Comparison of ENCODE assay signal across 8 mouse cellular contexts in the genomic region with DNA sequence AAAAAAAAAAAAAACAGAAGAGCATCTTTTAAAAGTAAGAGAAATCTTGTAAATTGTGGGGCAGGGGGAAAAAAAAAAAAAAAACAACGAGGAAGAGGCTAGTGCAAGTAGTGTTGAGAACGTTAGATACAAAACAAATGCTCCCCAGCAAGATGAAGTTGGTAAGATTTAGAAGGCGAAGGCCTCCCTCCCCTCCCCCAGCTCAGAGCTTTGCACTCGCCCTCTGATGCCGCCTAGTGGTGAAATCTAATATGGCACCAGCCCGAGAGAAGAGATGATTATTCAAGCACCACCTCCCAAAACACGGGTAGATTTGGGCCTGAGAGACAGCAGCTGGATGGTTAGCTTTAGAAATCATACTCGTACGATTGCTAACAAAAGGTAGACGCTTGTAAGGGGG. TPM values are rescaled to one million over a fixed set of nuclear protein-coding genes. Genes with fewer than 3 reads are reported as not detected.
DNase-seq lines count a peak whose midpoint lies in the region; ATAC-seq and TF ChIP-seq lines count a peak whose summit lies in the region.

No protein-coding gene starts in this region.

- peaks cover 8% of the 10 kb centered on the region for H3K4me1 ChIP-seq in forebrain, embryonic 13.5 days
- H3K4me1 ChIP-seq in heart, embryonic 14.5 days (ENCODE audit: control insufficient read depth in 2 of 2, insufficient read depth in 2 of 2, low read length in 2 of 2) = peaks cover 3 to 4% of the 10 kb centered on the region in 2 experiments; a peak in 1 of 4 replicates
- 0 out of 2 replicates have a peak, but pooled peaks cover 7% of the 10 kb centered on the region for H3K4me1 ChIP-seq in kidney, postnatal 0 days (replicated peaks; ENCODE audit: insufficient read depth, low read length)
- no peaks in the 10 kb centered on the region for H3K4me1 ChIP-seq in liver, embryonic 11.5 days (replicated peaks; ENCODE audit: control insufficient read depth, insufficient read depth, low read length)
- H3K4me1 ChIP-seq in neural tube, embryonic 13.5 days (replicated peaks) = peaks cover 40% of the 10 kb centered on the region

- H3K9ac ChIP-seq in forebrain, embryonic 13.5 days = no peak overlapping the region
- no peak overlapping the region for H3K9ac ChIP-seq in heart, embryonic 14.5 days (ENCODE audit: low read length)
- no peak overlapping the region for H3K9ac ChIP-seq in kidney, postnatal 0 days (ENCODE audit: low read depth, low read length)
- H3K9ac ChIP-seq in liver, embryonic 11.5 days (ENCODE audit: low read depth, low read length) = no peak overlapping the region
- peak overlapping the region; percentile 43; the same call in 1 of the 2 replicates for H3K9ac ChIP-seq in neural tube, embryonic 13.5 days

- DNase-seq in ES-CJ7 (ENCODE audit: low read depth, low spot score) = peak; percentile 91
- DNase-seq in c-Kit-positive CD71-negative TER-119-negative erythroid progenitor cells, embryonic 14.5 days (ENCODE audit: low read depth) = peak; percentile 42
- peak; percentile 91 for DNase-seq in kidney, postnatal 0 days (ENCODE audit: low spot score)
- DNase-seq in liver, embryonic 11.5 days (ENCODE audit: low spot score) = peak; percentile 75
- DNase-seq in thymus, postnatal 10 days (ENCODE audit: low spot score in 2 of 2) = peak; percentile 10 to 66

- H3K27ac ChIP-seq in forebrain, embryonic 13.5 days = peak overlapping the region; percentile 57
- no peak overlapping the region for H3K27ac ChIP-seq in heart, embryonic 14.5 days (replicated peaks in 1 of 2; ENCODE audit: control insufficient read depth in 1 of 2, insufficient read depth in 1 of 2, low read depth in 2 of 2, low read length in 2 of 2)
- H3K27ac ChIP-seq in kidney, postnatal 0 days = no peak overlapping the region
- H3K27ac ChIP-seq in liver, embryonic 11.5 days (ENCODE audit: low read depth, low read length) = no peak overlapping the region
- peak overlapping the region; percentile 54; the same call in 1 of the 2 replicates for H3K27ac ChIP-seq in neural tube, embryonic 13.5 days (replicated peaks)

- 2% methylated on average over 10 of the region's 10 CpGs for WGBS in forebrain, embryonic 13.5 days
- WGBS in heart, embryonic 14.5 days = 4% methylated on average over 10 of the region's 10 CpGs
- 5% methylated on average over 10 of the region's 10 CpGs for WGBS in kidney, postnatal 0 days
- 4% methylated on average over 10 of the region's 10 CpGs for WGBS in liver, embryonic 11.5 days
- under 1% methylated on average over 10 of the region's 10 CpGs for WGBS in neural tube, embryonic 13.5 days

- ATAC-seq in forebrain, embryonic 13.5 days = peak; percentile 59
- no peak for ATAC-seq in heart, embryonic 14.5 days (ENCODE audit: insufficient number of reproducible peaks, insufficient read depth, low FRiP score, low read depth)
- no peak for ATAC-seq in kidney, postnatal 0 days (replicated peaks; ENCODE audit: low FRiP score, low read depth)
- ATAC-seq in liver, embryonic 11.5 days (replicated peaks; ENCODE audit: low FRiP score) = no peak
- ATAC-seq in neural tube, embryonic 13.5 days (ENCODE audit: low read depth) = no peak

- H3K9me3 ChIP-seq in forebrain, embryonic 13.5 days (replicated peaks) = no peaks in the 10 kb centered on the region
- no peaks in the 10 kb centered on the region for H3K9me3 ChIP-seq in heart, embryonic 14.5 days (ENCODE audit: control insufficient read depth, low read length)
- no peaks in the 10 kb centered on the region for H3K9me3 ChIP-seq in kidney, postnatal 0 days (replicated peaks; ENCODE audit: low read length)
- no peaks in the 10 kb centered on the region for H3K9me3 ChIP-seq in liver, embryonic 11.5 days (ENCODE audit: control insufficient read depth, low read length)
- H3K9me3 ChIP-seq in neural tube, embryonic 13.5 days = no peaks in the 10 kb centered on the region

- H3K27me3 ChIP-seq in forebrain, embryonic 13.5 days = no peaks in the 10 kb centered on the region
- no peaks in the 10 kb centered on the region for H3K27me3 ChIP-seq in heart, embryonic 14.5 days (ENCODE audit: control insufficient read depth, insufficient read depth, low read length)
- H3K27me3 ChIP-seq in kidney, postnatal 0 days (ENCODE audit: insufficient read depth, low read length) = no peaks in the 10 kb centered on the region
- H3K27me3 ChIP-seq in liver, embryonic 11.5 days (replicated peaks; ENCODE audit: control insufficient read depth, insufficient read depth, low read length) = no peaks in the 10 kb centered on the region
- no peaks in the 10 kb centered on the region for H3K27me3 ChIP-seq in neural tube, embryonic 13.5 days

- H3K4me2 ChIP-seq in forebrain, embryonic 13.5 days = peak overlapping the region; percentile 21; the same call in 1 of the 2 replicates
- H3K4me2 ChIP-seq in heart, embryonic 14.5 days (ENCODE audit: low read length) = peak overlapping the region; percentile 26; the same call in 1 of the 2 replicates
- no peak overlapping the region for H3K4me2 ChIP-seq in kidney, postnatal 0 days (ENCODE audit: low read length)
- H3K4me2 ChIP-seq in liver, embryonic 11.5 days = no peak overlapping the region; the same call in 1 of the 2 replicates
- H3K4me2 ChIP-seq in neural tube, embryonic 13.5 days = no peak overlapping the region; the same call in 1 of the 2 replicates

- no peaks in the 10 kb centered on the region for H3K36me3 ChIP-seq in forebrain, embryonic 13.5 days (ENCODE audit: poor library complexity, severe bottlenecking)
- no peaks in the 10 kb centered on the region for H3K36me3 ChIP-seq in heart, embryonic 14.5 days (ENCODE audit: control insufficient read depth, insufficient read depth, low read length)
- no peaks in the 10 kb centered on the region for H3K36me3 ChIP-seq in kidney, postnatal 0 days (ENCODE audit: insufficient read depth, low read length)
- H3K36me3 ChIP-seq in liver, embryonic 11.5 days (ENCODE audit: control insufficient read depth, insufficient read depth, low read length) = no peaks in the 10 kb centered on the region
- H3K36me3 ChIP-seq in neural tube, embryonic 13.5 days = no peaks in the 10 kb centered on the region

- no peak overlapping the region for H3K4me3 ChIP-seq in forebrain, embryonic 13.5 days
- no peak overlapping the region for H3K4me3 ChIP-seq in heart, embryonic 14.5 days (ENCODE audit: control insufficient read depth in 1 of 2, insufficient read depth in 1 of 2, low read depth in 1 of 2, low read length in 2 of 2)
- no peak overlapping the region for H3K4me3 ChIP-seq in kidney, postnatal 0 days (replicated peaks; ENCODE audit: low read depth, low read length)
- no peak overlapping the region for H3K4me3 ChIP-seq in liver, embryonic 11.5 days (ENCODE audit: low read depth, low read length)
- no peak overlapping the region for H3K4me3 ChIP-seq in neural tube, embryonic 13.5 days

- peak; percentile 94 for TF ChIP-seq CTCF in kidney, postnatal 0 days (IDR thresholded peaks at IDR 0.05; ENCODE audit: low read depth)

RNA-seq across cellular contexts. Expression of a gene that starts 22.1 kb away (rescaled TPM):
- 4.3 and 5.1 TPM in 2 replicates for polyA plus RNA-seq in forebrain, embryonic 13.5 days (2015; fragmentation: Nextera tagmentation; extraction: Ambion mirVana)
- polyA plus RNA-seq in heart, embryonic 14.5 days (2014; fragmentation: Nextera tagmentation; extraction: Ambion mirVana) = 5.8 and 6.7 TPM in 2 replicates
- polyA plus RNA-seq in kidney, postnatal 0 days (2015; fragmentation: Nextera tagmentation; extraction: Ambion mirVana) = 3.3 and 3.4 TPM in 2 replicates
- polyA plus RNA-seq in liver, embryonic 11.5 days (2014; fragmentation: Nextera tagmentation; extraction: Ambion mirVana) = 1.3 and 1.7 TPM in 2 replicates
- polyA plus RNA-seq in neural tube, embryonic 13.5 days (2015; fragmentation: Nextera tagmentation; extraction: Ambion mirVana) = 12.3 and 13.8 TPM in 2 replicates

Comparison
In these comparisons a context has a peak if more than half of its experiments do, and no peak if none do; other contexts are left out.
1. DNase-seq: peak in every context shown above with its lines; median percentile 91 in ES-CJ7; 91 in kidney, postnatal 0 days; 75 in liver, embryonic 11.5 days; 42 in c-Kit-positive CD71-negative TER-119-negative erythroid progenitor cells, embryonic 14.5 days; 38 in thymus, postnatal 10 days.
2. H3K27ac ChIP-seq: peak in forebrain, embryonic 13.5 days (single experiment) and neural tube, embryonic 13.5 days (single experiment); none in heart, embryonic 14.5 days (0 of 2), kidney, postnatal 0 days (single experiment) and liver, embryonic 11.5 days (single experiment).
3. H3K4me2 ChIP-seq: peak in forebrain, embryonic 13.5 days (single experiment) and heart, embryonic 14.5 days (single experiment); none in kidney, postnatal 0 days (single experiment), liver, embryonic 11.5 days (single experiment) and neural tube, embryonic 13.5 days (single experiment).